Mouse (Mus musculus) E14TG2a.4 (cell line): ENCODE measurements around the gene Atrnl1.

ENCODE experiments used
- H3K27me3 ChIP-seq: 2 replicates; pipeline ENCODE4 v1.6.1; 2014; ENCODE audit warnings: low read length, control low read depth; ENCODE audit not compliant: insufficient read depth
- H3K36me3 ChIP-seq: 2 replicates; pipeline ENCODE4 v1.6.1; 2014; ENCODE audit warnings: low read length, control low read depth; ENCODE audit not compliant: insufficient read depth
- H3K4me1 ChIP-seq: replicated peaks from 2 replicates; pipeline ENCODE4 v1.6.1; 2014; ENCODE audit warnings: low read depth, low read length, control low read depth
- H3K4me3 ChIP-seq: replicated peaks from 2 replicates; pipeline ENCODE4 v1.5.1; 2014; ENCODE audit warnings: mild to moderate bottlenecking, low read length
- H3K9me3 ChIP-seq: 2 replicates; pipeline ENCODE4 v1.6.1; 2014; ENCODE audit warnings: low read length, control low read depth
- CTCF ChIP-seq: conservative IDR thresholded peaks from 2 replicates; pipeline ENCODE4 v1.5.1; 2014; ENCODE audit warnings: low read length
- NANOG ChIP-seq: IDR thresholded peaks from 2 replicates; pipeline ENCODE4 v1.6.1; 2014; ENCODE audit warnings: borderline replicate concordance, low read length, mixed read lengths
- POU5F1 ChIP-seq: IDR thresholded peaks from 2 replicates; pipeline ENCODE4 v1.6.1; 2014; ENCODE audit warnings: low read length, borderline replicate concordance

The Atrnl1 gene

GRCm38 (mm10) chr19:57956459-57956858 is 345.6 kb downstream of the Atrnl1 start:
- Histone ChIP-seq H3K27me3 (no peaks in the 10 kb centered on the region), H3K4me1 (peaks cover 48% of the 10 kb centered on the region), H3K4me3 (no peak overlapping the region), H3K9me3 (no peaks in the 10 kb centered on the region), H3K36me3 (no peaks in the 10 kb centered on the region)
- TF ChIP-seq NANOG (no peak), POU5F1 (no peak), CTCF (no peak)

GRCm38 (mm10) chr19:57957363-57957762 is 346.5 kb downstream of the Atrnl1 start:
- no peaks in the 10 kb centered on the region for H3K27me3 ChIP-seq
- H3K9me3 ChIP-seq: no peaks in the 10 kb centered on the region
- H3K36me3 ChIP-seq: no peaks in the 10 kb centered on the region
- H3K4me1 ChIP-seq: peaks cover 54% of the 10 kb centered on the region
- H3K4me3 ChIP-seq: no peak overlapping the region
- TF ChIP-seq NANOG (no peak), CTCF (no peak), POU5F1 (no peak)

DNA sequence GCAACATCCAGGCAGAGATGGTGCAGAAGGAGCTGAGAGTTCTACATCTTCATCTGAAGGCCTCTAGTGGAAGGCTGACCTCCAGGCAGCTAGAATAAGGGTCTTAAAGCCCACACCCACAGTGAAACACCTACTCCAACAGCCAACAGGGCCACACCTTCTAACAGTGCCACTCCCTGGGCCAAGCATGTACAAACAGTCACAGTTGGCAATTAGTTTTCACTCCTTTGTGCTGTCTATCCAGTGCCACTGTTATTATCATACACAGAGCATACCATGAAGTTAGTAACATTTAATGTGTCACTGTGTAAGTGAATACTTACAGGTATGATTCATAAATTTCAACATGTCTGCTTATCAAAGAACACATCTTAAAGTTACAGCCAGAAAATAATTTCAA is 347.3 kb downstream of the Atrnl1 start:
- Histone ChIP-seq H3K4me1 (peaks cover 54% of the 10 kb centered on the region), H3K9me3 (no peaks in the 10 kb centered on the region), H3K36me3 (no peaks in the 10 kb centered on the region), H3K27me3 (no peaks in the 10 kb centered on the region), H3K4me3 (no peak overlapping the region)
- TF ChIP-seq POU5F1 (no peak), NANOG (no peak), CTCF (no peak)

DNA sequence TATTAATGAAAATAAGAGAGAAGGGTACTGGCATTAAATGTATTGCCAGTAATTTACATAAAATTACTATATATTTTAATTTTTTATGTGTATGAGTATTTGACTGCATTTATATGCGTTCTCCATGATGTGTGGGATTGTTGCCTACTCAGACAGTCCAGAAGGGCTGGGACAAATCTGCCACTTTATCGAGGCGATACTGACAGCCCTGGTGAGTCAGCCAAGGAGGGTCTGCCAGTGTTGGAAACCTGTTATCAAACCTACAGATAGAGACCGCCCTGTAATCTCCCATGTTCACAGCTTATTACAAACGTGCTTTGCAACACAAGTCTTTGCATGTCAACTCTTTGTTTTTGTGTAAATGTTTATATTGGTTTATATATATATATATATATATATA is 347.9 kb downstream of the Atrnl1 start:
- no peaks in the 10 kb centered on the region for H3K9me3 ChIP-seq
- TF ChIP-seq POU5F1: no peak
- TF ChIP-seq CTCF: no peak
- no peak for TF ChIP-seq NANOG
- H3K4me3 ChIP-seq: no peak overlapping the region
- H3K36me3 ChIP-seq: no peaks in the 10 kb centered on the region
- H3K4me1 ChIP-seq: peaks cover 53% of the 10 kb centered on the region
- no peaks in the 10 kb centered on the region for H3K27me3 ChIP-seq

GRCm38 (mm10) chr19:57961321-57961720 is 350.5 kb downstream of the Atrnl1 start:
- TF ChIP-seq CTCF: no peak
- TF ChIP-seq POU5F1: no peak
- no peak for TF ChIP-seq NANOG

DNA sequence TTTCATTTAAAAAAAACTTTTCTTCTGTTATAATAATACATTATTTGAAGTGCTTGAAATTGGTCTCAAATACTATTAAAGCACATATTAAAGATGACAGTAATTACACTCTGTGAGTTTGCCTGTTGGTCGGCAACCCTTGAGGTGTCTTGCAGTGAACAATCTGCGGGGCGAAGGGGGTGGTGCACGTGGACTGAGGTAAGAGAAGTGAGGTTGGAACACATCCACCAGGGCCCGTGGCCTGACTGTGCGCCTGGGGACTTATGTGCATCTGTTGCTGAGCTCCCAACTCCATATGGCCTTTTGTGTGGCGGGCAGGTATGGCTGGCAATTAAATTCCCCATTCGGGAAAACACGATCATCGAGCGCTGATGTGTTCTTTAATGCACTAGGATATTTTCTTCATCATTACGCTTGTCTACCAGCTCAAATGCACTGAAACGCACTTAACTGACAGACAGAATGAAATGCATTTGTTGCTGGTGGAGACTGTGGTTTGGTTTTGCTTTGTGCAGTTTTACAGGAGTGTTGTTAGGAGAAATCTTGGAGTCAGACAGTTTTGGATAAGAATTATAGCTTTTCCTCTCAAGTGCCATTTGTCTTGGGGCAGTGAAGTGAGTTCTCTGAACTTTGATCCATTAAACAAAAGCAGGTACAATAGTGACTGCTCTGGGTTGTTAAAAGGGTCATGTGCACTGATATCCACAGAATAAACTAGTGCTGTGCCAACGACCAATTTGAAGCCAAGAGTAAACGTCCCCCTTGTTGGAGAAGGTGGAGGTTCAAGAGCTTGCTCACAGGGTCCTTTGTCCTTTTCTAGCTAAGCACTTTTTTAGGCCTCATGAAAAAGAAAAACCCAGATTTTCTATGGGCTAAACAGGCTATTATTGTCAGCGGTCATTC is 351.2 kb downstream of the Atrnl1 start:
- Histone ChIP-seq H3K9me3 (no peaks in the 10 kb centered on the region), H3K27me3 (no peaks in the 10 kb centered on the region), H3K4me3 (no peak overlapping the region), H3K4me1 (peaks cover 25% of the 10 kb centered on the region), H3K36me3 (no peaks in the 10 kb centered on the region)
- TF ChIP-seq NANOG (no peak), POU5F1 (no peak), CTCF (no peak)

More at GRCm38 (mm10) chr19:57961321-57961720, 350.5 kb downstream of the Atrnl1 start:
- Histone ChIP-seq H3K27me3 (no peaks in the 10 kb centered on the region), H3K9me3 (no peaks in the 10 kb centered on the region), H3K4me1 (peaks cover 32% of the 10 kb centered on the region), H3K36me3 (no peaks in the 10 kb centered on the region), H3K4me3 (no peak overlapping the region)

DNA sequence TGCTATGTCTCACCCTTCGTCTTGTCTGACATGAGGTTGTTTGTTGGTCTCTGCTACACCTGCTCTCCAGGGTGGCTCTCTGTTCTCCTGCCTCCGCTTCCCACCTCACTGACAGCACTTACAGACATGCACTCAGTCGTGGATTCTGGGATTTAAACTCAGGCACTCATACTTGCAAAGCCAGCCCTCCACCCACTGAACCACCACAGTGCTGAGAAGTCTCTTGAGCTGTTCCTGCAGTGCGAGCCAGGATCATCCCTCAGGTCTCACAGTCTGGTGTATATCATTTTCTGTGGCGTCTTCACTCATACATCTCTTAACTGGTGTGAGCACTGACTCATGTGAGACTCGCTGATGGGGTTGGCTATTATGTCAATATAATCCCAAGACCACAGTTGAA is 353.0 kb downstream of the Atrnl1 start:
- Histone ChIP-seq H3K9me3 (no peaks in the 10 kb centered on the region), H3K4me1 (peaks cover 11% of the 10 kb centered on the region), H3K36me3 (no peaks in the 10 kb centered on the region), H3K4me3 (no peak overlapping the region), H3K27me3 (no peaks in the 10 kb centered on the region)
- TF ChIP-seq NANOG: no peak
- TF ChIP-seq CTCF: no peak
- no peak for TF ChIP-seq POU5F1

DNA sequence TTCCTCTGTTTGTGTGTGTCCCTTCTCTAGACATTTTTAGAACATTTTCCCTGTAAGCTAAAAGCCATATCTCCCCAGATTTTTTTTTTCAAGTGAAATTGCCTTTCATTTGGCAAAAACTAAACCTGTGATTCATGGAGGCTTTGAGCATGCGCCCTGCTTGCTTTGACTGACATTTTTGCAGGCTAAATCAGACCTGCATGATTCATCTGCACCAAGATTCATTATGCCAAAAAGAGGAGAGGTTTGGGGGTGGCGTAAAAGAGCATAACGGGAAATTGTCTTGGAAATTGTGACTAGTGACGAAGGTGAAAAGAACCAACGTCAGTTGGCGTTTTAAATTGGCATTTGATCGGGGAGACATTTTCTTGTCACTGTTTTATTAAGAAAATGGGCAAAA is 358.9 kb downstream of the Atrnl1 start:
- no peaks in the 10 kb centered on the region for H3K4me1 ChIP-seq
- no peaks in the 10 kb centered on the region for H3K27me3 ChIP-seq
- no peaks in the 10 kb centered on the region for H3K36me3 ChIP-seq
- H3K4me3 ChIP-seq: no peak overlapping the region
- TF ChIP-seq NANOG: no peak
- no peak for TF ChIP-seq CTCF
- TF ChIP-seq POU5F1: no peak
- no peaks in the 10 kb centered on the region for H3K9me3 ChIP-seq

- no peak for TF ChIP-seq NANOG
- no peak for TF ChIP-seq POU5F1
- TF ChIP-seq CTCF: no peak
- Histone ChIP-seq H3K36me3 (no peaks in the 10 kb centered on the region), H3K4me3 (no peak overlapping the region), H3K4me1 (no peaks in the 10 kb centered on the region), H3K27me3 (no peaks in the 10 kb centered on the region), H3K9me3 (no peaks in the 10 kb centered on the region)
These were observed 359.6 kb downstream of the Atrnl1 start for GRCm38 (mm10) chr19:57970342-57970895.
